Mouse (Mus musculus): ENCODE data around the gene Krtap7-1.

Krtap7-1 gene

GRCm38 (mm10) chr16:89508223-89508622 lies at the start of gene Krtap7-1:
Gene Krtap7-1 (minus strand): TSS chr16:89508323.
- DNase-seq (ENCODE audit: low spot score in 2 of 2), result no peak

GRCm38 (mm10) chr16:89550298-89550697 lies 42.2 kb upstream of the Krtap7-1 start:
- no peak for DNase-seq (ENCODE audit: low spot score in 2 of 2)

- no peak for DNase-seq (ENCODE audit: low spot score in 2 of 2)
Observed at GRCm38 (mm10) chr16:89538031-89538484, 29.9 kb upstream of the Krtap7-1 start.

GRCm38 (mm10) chr16:89537349-89537748 lies 29.2 kb upstream of the Krtap7-1 start:
- no peak for DNase-seq (ENCODE audit: low spot score in 2 of 2)

GRCm38 (mm10) chr16:89530547-89530946 lies 22.4 kb upstream of the Krtap7-1 start:
- DNase-seq (ENCODE audit: low spot score in 2 of 2), result peak; percentile 18 to 20

- no peak for DNase-seq (ENCODE audit: low spot score in 2 of 2)
Observed at GRCm38 (mm10) chr16:89529846-89530245, 21.7 kb upstream of the Krtap7-1 start.

- no peak for DNase-seq (ENCODE audit: low spot score in 2 of 2)
Observed at GRCm38 (mm10) chr16:89528380-89528779, 20.3 kb upstream of the Krtap7-1 start.

GRCm38 (mm10) chr16:89520996-89521395 lies 12.9 kb upstream of the Krtap7-1 start:
- no peak for DNase-seq (ENCODE audit: low spot score in 2 of 2)

GRCm38 (mm10) chr16:89520555-89520954 lies 12.4 kb upstream of the Krtap7-1 start:
- no peak for DNase-seq (ENCODE audit: low spot score in 2 of 2)

- DNase-seq (ENCODE audit: low spot score in 2 of 2), result no peak
Observed at GRCm38 (mm10) chr16:89520091-89520490, 12.0 kb upstream of the Krtap7-1 start.

GRCm38 (mm10) chr16:89517635-89518034 lies 9.5 kb upstream of the Krtap7-1 start:
- peak in 1 of 2 experiments; percentile 21 for DNase-seq (ENCODE audit: low spot score in 2 of 2)

GRCm38 (mm10) chr16:89513431-89513830 lies 5.3 kb upstream of the Krtap7-1 start:
- no peak for DNase-seq (ENCODE audit: low spot score in 2 of 2)

GRCm38 (mm10) chr16:89503571-89503970 lies 4.6 kb downstream of the Krtap7-1 start:
- no peak for DNase-seq (ENCODE audit: low spot score in 2 of 2)

GRCm38 (mm10) chr16:89501870-89502269 lies 6.3 kb downstream of the Krtap7-1 start:
- no peak for DNase-seq (ENCODE audit: low spot score in 2 of 2)

- no peak for DNase-seq (ENCODE audit: low spot score in 2 of 2)
Observed at GRCm38 (mm10) chr16:89497002-89497401, 11.1 kb downstream of the Krtap7-1 start.

GRCm38 (mm10) chr16:89495394-89496153 lies 12.5 kb downstream of the Krtap7-1 start:
- no peak for DNase-seq (ENCODE audit: low spot score in 2 of 2)

- DNase-seq (ENCODE audit: low spot score in 2 of 2), result no peak
Observed at GRCm38 (mm10) chr16:89487852-89488251, 20.3 kb downstream of the Krtap7-1 start, which contains the start of gene Krtap8-1. Gene Krtap8-1 (minus strand): TSS chr16:89487952.

GRCm38 (mm10) chr16:89477679-89478314 lies 30.3 kb downstream of the Krtap7-1 start:
- no peak for DNase-seq (ENCODE audit: low spot score in 2 of 2)

GRCm38 (mm10) chr16:89461189-89461588 lies 46.9 kb downstream of the Krtap7-1 start:
- no peak for DNase-seq (ENCODE audit: low spot score in 2 of 2)

All from frontal cortex, postnatal 10 days (tissue).